Mouse (Mus musculus): ENCODE data around the gene Msln. TPM values are rescaled to one million over a fixed set of nuclear protein-coding genes. Genes with fewer than 3 reads are reported as not detected.
A peak's percentile ranks its signal among the peaks of the same experiment; 100 is the strongest.

Gene Msln
- 18.2 and 20.5 TPM in 2 replicates for polyA plus RNA-seq (2016; fragmentation: Nextera tagmentation; extraction: Ambion mirVana)

DNA sequence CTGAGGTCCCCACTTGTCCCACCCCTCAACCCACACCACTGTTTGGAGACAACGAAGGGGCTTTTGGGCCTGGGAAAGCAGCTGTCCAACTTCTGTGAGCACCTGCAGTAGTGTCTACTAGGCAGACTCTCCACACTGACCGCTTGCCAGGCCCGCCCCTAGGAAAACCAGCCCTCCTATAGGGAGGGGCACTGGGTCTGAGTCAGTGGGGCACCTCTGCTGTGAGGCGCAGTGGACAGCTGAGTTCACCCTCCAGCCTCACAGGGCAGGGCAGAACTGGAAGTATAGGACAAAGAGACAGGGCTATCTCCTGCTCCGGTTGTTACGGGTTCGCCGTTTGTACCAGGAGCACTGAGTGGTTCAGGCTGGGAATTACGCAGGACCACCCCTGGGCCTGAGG, at the start of gene Msln:
Msln (minus strand) TSS at position 138 of the 400 bp plus-strand sequence.
- no peak within 1 kb of the TSS for H3K4me2 ChIP-seq
- 80% methylated on average over 9 of the region's 9 CpGs for WGBS
- no peak within 1 kb of the TSS for H3K9ac ChIP-seq
- no peaks in the 10 kb centered on the region for H3K9me3 ChIP-seq (replicated peaks)
- H3K4me3 ChIP-seq, result no peak within 1 kb of the TSS
- H3K36me3 ChIP-seq, result no peaks in the 10 kb centered on the region
- H3K27me3 ChIP-seq (replicated peaks), result peaks cover 23% of the 10 kb centered on the region
- no peak for ATAC-seq (ENCODE audit: insufficient number of reproducible peaks, low FRiP score)
- no peak within 1 kb of the TSS for H3K27ac ChIP-seq (ENCODE audit: poor library complexity, severe bottlenecking)
- H3K4me1 ChIP-seq (replicated peaks), result peaks cover 27% of the 10 kb centered on the region

- WGBS, result 10% methylated on average over 10 of the region's 10 CpGs
- H3K4me2 ChIP-seq, result peak overlapping the region; percentile 48
- H3K27me3 ChIP-seq (replicated peaks), result peaks cover 20% of the 10 kb centered on the region
- H3K9ac ChIP-seq, result 0 out of 2 replicates have a peak overlapping the region, but pooled peaks have one; percentile 43
- no peaks in the 10 kb centered on the region for H3K36me3 ChIP-seq
- no peak overlapping the region for H3K4me3 ChIP-seq
- H3K27ac ChIP-seq (ENCODE audit: poor library complexity, severe bottlenecking), result 0 out of 2 replicates have a peak overlapping the region, but pooled peaks have one; percentile 20
- no peaks in the 10 kb centered on the region for H3K9me3 ChIP-seq (replicated peaks)
- H3K4me1 ChIP-seq (replicated peaks), result peaks cover 15% of the 10 kb centered on the region
- ATAC-seq (ENCODE audit: insufficient number of reproducible peaks, low FRiP score), result peak; percentile 83
Measured at GRCm38 (mm10) chr17:25802825-25803517, 48.8 kb upstream of the Msln start.

- no peak for ATAC-seq (ENCODE audit: insufficient number of reproducible peaks, low FRiP score)
- WGBS, result 9% methylated on average over 6 of the region's 6 CpGs
- no peak overlapping the region for H3K9ac ChIP-seq
Measured at GRCm38 (mm10) chr17:25801029-25801428, 46.9 kb upstream of the Msln start.

GRCm38 (mm10) chr17:25796951-25797369, 42.8 kb upstream of the Msln start, which contains the start of gene Metrn:
Gene Metrn (minus strand): TSS chr17:25797136.
- under 1% methylated on average over 35 of the region's 35 CpGs for WGBS
- H3K9ac ChIP-seq, result peak within 1 kb of the TSS; percentile 78
- peaks cover 4% of the 10 kb centered on the region; the same call in 1 of the 2 replicates for H3K27me3 ChIP-seq (replicated peaks)
- H3K9me3 ChIP-seq (replicated peaks), result no peaks in the 10 kb centered on the region
- peak within 1 kb of the TSS; percentile 79 for H3K4me3 ChIP-seq
- H3K4me2 ChIP-seq, result peak within 1 kb of the TSS; percentile 98
- peaks cover 41% of the 10 kb centered on the region for H3K4me1 ChIP-seq (replicated peaks)
- no peaks in the 10 kb centered on the region for H3K36me3 ChIP-seq
- peak; percentile 82 for ATAC-seq (ENCODE audit: insufficient number of reproducible peaks, low FRiP score)
- H3K27ac ChIP-seq (ENCODE audit: poor library complexity, severe bottlenecking), result no peak within 1 kb of the TSS

More at GRCm38 (mm10) chr17:25801029-25801428, 46.9 kb upstream of the Msln start:
- H3K9me3 ChIP-seq (replicated peaks), result no peaks in the 10 kb centered on the region
- no peaks in the 10 kb centered on the region for H3K36me3 ChIP-seq
- no peak overlapping the region for H3K27ac ChIP-seq (ENCODE audit: poor library complexity, severe bottlenecking)
- H3K4me3 ChIP-seq, result no peak overlapping the region
- no peak overlapping the region for H3K4me2 ChIP-seq
- peaks cover 24% of the 10 kb centered on the region for H3K4me1 ChIP-seq (replicated peaks)
- peaks cover 14% of the 10 kb centered on the region for H3K27me3 ChIP-seq (replicated peaks)

- Histone ChIP-seq H3K27ac (ENCODE audit: poor library complexity, severe bottlenecking) (no peak overlapping the region), H3K9ac (peak overlapping the region; percentile 78), H3K9me3 (replicated peaks) (no peaks in the 10 kb centered on the region), H3K4me1 (replicated peaks) (peaks cover 45% of the 10 kb centered on the region), H3K27me3 (replicated peaks) (0 out of 2 replicates have a peak, but pooled peaks cover under 1% of the 10 kb centered on the region), H3K4me3 (peak overlapping the region; percentile 79), H3K36me3 (no peaks in the 10 kb centered on the region), H3K4me2 (peak overlapping the region; percentile 98)
- WGBS, result 2% methylated on average over 37 of the region's 37 CpGs
- ATAC-seq (ENCODE audit: insufficient number of reproducible peaks, low FRiP score), result peak; percentile 7; the same call in 1 of the 2 replicates
Measured at GRCm38 (mm10) chr17:25796211-25796771, 42.1 kb upstream of the Msln start.

- ATAC-seq (ENCODE audit: insufficient number of reproducible peaks, low FRiP score), result no peak
- WGBS, result 18% methylated on average over 6 of the region's 6 CpGs
Measured at GRCm38 (mm10) chr17:25795609-25796092, 41.5 kb upstream of the Msln start, which contains the start of gene AC134908.4. Gene AC134908.4 (minus strand): TSS chr17:25795659.

GRCm38 (mm10) chr17:25794998-25795397, 40.8 kb upstream of the Msln start:
- Histone ChIP-seq H3K4me1 (replicated peaks) (peaks cover 53% of the 10 kb centered on the region), H3K9ac (0 out of 2 replicates have a peak overlapping the region, but pooled peaks have one; percentile 78), H3K27me3 (replicated peaks) (no peaks in the 10 kb centered on the region), H3K27ac (ENCODE audit: poor library complexity, severe bottlenecking) (no peak overlapping the region), H3K4me2 (peak overlapping the region; percentile 98), H3K36me3 (0 out of 2 replicates have a peak, but pooled peaks cover 5% of the 10 kb centered on the region), H3K9me3 (replicated peaks) (no peaks in the 10 kb centered on the region), H3K4me3 (no peak overlapping the region)
- ATAC-seq (ENCODE audit: insufficient number of reproducible peaks, low FRiP score), result no peak
- WGBS, result 83% methylated on average over 17 of the region's 17 CpGs

More at GRCm38 (mm10) chr17:25795609-25796092, 41.5 kb upstream of the Msln start, which contains the start of gene AC134908.4:
- Histone ChIP-seq H3K9ac (peak within 1 kb of the TSS; percentile 78), H3K4me3 (peak within 1 kb of the TSS; percentile 79), H3K4me2 (peak within 1 kb of the TSS; percentile 98), H3K27ac (ENCODE audit: poor library complexity, severe bottlenecking) (no peak within 1 kb of the TSS), H3K36me3 (0 out of 2 replicates have a peak, but pooled peaks cover under 1% of the 10 kb centered on the region), H3K9me3 (replicated peaks) (no peaks in the 10 kb centered on the region), H3K4me1 (replicated peaks) (peaks cover 51% of the 10 kb centered on the region), H3K27me3 (replicated peaks) (no peaks in the 10 kb centered on the region)

- H3K9ac ChIP-seq, result no peak overlapping the region
- no peak for ATAC-seq (ENCODE audit: insufficient number of reproducible peaks, low FRiP score)
- H3K9me3 ChIP-seq (replicated peaks), result no peaks in the 10 kb centered on the region
- peaks cover 13% of the 10 kb centered on the region for H3K36me3 ChIP-seq
- no peak overlapping the region for H3K4me3 ChIP-seq
- no peak overlapping the region for H3K27ac ChIP-seq (ENCODE audit: poor library complexity, severe bottlenecking)
- peaks cover 53% of the 10 kb centered on the region for H3K4me1 ChIP-seq (replicated peaks)
- 83% methylated on average over 13 of the region's 13 CpGs for WGBS
- H3K27me3 ChIP-seq (replicated peaks), result no peaks in the 10 kb centered on the region
- H3K4me2 ChIP-seq, result no peak overlapping the region
Measured at GRCm38 (mm10) chr17:25794197-25794596, 40.0 kb upstream of the Msln start.

DNA sequence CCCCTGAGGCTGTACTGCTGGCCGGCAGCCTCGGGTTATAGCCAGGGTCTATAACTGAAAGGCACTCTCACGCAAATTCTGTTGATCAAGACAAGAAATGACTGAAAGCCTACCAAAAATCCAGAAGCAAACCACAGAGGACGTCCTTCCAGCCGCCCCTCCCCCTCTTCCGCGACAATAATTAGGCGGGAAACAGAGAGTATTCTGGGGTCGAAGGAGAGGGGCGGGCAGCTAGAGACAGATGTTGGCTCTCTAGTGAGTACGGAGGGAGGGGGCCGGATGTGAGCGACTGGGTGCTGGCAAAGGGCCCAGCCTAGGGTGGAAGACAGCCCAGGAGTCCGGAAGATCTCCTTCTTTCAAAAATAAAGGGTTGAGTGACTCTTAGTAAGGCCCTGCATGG, 38.4 kb upstream of the Msln start, which contains the start of gene Fam173a:
Fam173a (minus strand) TSS at position 287 of the 400 bp plus-strand sequence.
- peaks cover 24% of the 10 kb centered on the region for H3K36me3 ChIP-seq
- H3K27ac ChIP-seq (ENCODE audit: poor library complexity, severe bottlenecking), result peak within 1 kb of the TSS; percentile 85
- H3K4me1 ChIP-seq (replicated peaks), result peaks cover 53% of the 10 kb centered on the region
- no peaks in the 10 kb centered on the region for H3K27me3 ChIP-seq (replicated peaks)
- WGBS, result 1% methylated on average over 14 of the region's 14 CpGs
- H3K4me3 ChIP-seq, result peak within 1 kb of the TSS; percentile 77
- peak; percentile 58 for ATAC-seq (ENCODE audit: insufficient number of reproducible peaks, low FRiP score)
- H3K9ac ChIP-seq, result peak within 1 kb of the TSS; percentile 82
- peak within 1 kb of the TSS; percentile 93 for H3K4me2 ChIP-seq
- H3K9me3 ChIP-seq (replicated peaks), result no peaks in the 10 kb centered on the region

DNA sequence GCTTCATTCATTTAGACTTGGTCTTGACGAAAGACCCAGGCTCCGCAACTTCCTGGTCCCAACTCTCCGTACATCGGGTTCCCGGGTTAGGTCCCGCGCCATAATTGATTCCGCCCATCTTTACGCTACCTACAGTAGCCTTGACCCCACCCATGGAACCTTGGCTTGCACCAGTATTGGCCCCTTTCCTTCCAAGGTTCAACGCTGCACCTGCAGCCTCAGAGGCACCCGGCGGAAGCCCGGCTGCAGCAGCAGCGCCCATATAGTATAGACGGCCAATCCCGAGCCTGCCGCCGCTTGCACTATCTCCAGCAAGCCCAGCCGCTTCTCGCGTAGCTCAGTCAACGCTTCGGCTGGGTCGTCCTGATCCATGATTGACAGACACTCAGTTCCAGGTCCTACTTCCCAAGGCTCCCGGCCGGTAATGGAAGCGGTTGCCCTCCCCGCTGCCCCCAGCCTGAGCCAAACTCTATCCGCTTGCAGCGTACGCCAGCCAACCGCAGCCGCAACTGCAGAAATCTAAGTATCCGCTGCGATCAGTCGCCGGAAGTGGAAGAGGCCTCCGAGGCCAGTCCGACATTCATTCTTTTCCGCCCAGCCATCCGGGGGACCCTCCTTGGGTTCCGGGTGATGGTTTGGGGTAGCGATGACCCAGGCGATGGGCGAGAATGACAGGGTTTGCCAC, 37.8 kb upstream of the Msln start:
- Histone ChIP-seq H3K27ac (ENCODE audit: poor library complexity, severe bottlenecking) (peak overlapping the region; percentile 85), H3K9me3 (replicated peaks) (no peaks in the 10 kb centered on the region), H3K4me1 (replicated peaks) (peaks cover 49% of the 10 kb centered on the region), H3K4me3 (peak overlapping the region; percentile 77), H3K4me2 (peak overlapping the region; percentile 93), H3K27me3 (replicated peaks) (no peaks in the 10 kb centered on the region), H3K9ac (peak overlapping the region; percentile 82), H3K36me3 (peaks cover 27% of the 10 kb centered on the region)
- WGBS, result under 1% methylated on average over 45 of the region's 45 CpGs
- peak; percentile 65 for ATAC-seq (ENCODE audit: insufficient number of reproducible peaks, low FRiP score)

All from heart, embryonic 12.5 days (tissue).